Mouse (Mus musculus): ENCODE measurements around the gene Itga7.

GRCm38 (mm10) chr10:128919203-128919631, 14.4 kb upstream of the Itga7 start:
- TF ChIP-seq CTCF (IDR thresholded peaks at IDR 0.05 in 2 of 3, conservative IDR thresholded peaks at IDR 0.05 in 1 of 3; ENCODE audit: control insufficient read depth in 1 of 3, insufficient read depth in 1 of 3, low read depth in 2 of 3, low read length in 3 of 3, poor library complexity in 1 of 3, severe bottlenecking in 1 of 3): no peak
- no peak for TF ChIP-seq MAX (IDR thresholded peaks at IDR 0.05; ENCODE audit: low read length)
- no peak for TF ChIP-seq GATA1 (IDR thresholded peaks at IDR 0.05; ENCODE audit: low read depth, low read length)
